Mouse (Mus musculus) adrenal gland, postnatal 25 days (tissue): ENCODE measurements around the gene Ifitm7. TPM values are rescaled to one million over a fixed set of nuclear protein-coding genes. Genes with fewer than 3 reads are reported as not detected.
A peak's percentile ranks its signal among the peaks of the same experiment; 100 is the strongest.
"Not testable (repeated sequence)": the region's sequence is repeated elsewhere in the genome, so short reads cannot be mapped to it uniquely, and the experiment has no call there.

Experiments
- DNase-seq: peaks from one replicate; pipeline ENCODE4 v3.0.0; 2021; ENCODE audit warnings: mixed read lengths
- long read RNA-seq: library from polyadenylated mRNA; stranded (forward); transcript quantifications from one replicate; pipeline ENCODE4 v2.0.0, GENCODE M21; 2021
- total RNA-seq: library from RNA; stranded (reverse); gene quantifications from 2 replicates; pipeline ENCODE4 v1.2.3, GENCODE M21; 2021

Ifitm7 gene
- total RNA-seq: 0.94 TPM in 1 of 2 replicates, not detected in the other
- long read RNA-seq: 0 reads

DNA sequence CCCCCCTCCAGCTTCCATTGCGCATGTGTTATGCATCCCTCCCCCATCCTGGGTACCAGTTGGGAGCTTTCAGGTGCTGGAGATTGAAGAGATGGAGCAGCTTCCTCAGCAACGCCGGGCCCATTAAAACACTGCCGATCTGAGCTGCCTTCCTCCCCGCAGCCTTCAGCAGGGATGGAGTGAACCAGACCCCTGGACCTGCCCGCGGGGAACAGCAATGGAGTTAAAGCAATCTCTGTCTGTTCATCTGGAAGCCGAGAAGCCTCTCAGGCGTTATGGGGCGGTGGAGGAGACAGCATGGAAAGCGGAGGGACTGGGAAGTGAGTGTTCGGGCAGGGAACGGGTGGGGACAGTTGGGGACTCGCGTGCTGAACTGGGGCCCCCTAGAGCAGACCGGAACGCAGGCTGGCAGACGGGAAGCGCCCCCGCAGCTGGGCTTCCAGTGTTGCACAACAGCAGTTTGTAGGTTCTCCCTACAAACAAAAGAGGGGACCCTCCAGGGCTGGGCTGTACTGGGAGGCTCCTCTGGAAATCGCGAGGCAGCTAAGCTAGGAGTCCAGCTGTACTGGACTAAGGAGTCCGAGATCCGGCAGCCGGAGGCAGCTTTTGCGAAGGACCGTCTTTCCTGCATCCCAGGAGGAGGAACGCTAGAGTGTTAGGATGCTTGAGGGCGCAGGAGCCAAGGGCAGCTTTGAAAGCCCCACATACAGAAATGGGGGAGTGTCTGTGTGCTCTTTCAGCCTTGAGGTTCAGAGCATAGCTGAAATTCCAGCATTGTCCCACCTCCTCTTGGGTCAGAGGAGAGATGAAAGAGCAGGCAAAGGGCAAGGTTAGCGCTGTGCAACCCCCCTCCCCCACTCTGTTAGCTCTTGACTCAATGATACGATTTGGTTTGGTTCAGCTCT is at the start of gene Ifitm7, which contains the start of gene 2900011O08Rik:
Ifitm7 (minus strand) TSS at position 315 of the 905 bp plus-strand sequence.
2900011O08Rik (plus strand) TSS at position 31 of the 905 bp plus-strand sequence.
- DNase-seq: peak; percentile 2

DNA sequence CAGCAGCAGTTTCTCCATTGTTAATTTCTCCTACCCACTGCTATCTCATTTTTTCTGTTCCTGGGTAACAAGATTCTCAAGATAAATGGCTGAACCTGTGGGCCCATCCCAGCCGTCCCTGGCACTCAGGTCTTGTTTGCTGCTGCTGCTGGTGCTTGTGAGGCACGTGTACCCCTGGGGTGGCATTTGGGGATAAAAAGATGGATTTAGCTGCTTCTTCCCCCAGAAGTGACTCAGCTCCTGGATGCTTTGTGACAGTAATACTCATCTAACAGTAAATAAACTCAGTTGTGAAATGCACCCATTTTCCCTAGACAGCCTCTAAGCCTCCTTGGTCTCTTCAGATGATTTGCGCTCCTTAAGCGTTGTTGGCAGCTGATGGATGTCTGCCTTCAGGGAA is 46.4 kb upstream of the Ifitm7 start:
- no peak for DNase-seq

DNA sequence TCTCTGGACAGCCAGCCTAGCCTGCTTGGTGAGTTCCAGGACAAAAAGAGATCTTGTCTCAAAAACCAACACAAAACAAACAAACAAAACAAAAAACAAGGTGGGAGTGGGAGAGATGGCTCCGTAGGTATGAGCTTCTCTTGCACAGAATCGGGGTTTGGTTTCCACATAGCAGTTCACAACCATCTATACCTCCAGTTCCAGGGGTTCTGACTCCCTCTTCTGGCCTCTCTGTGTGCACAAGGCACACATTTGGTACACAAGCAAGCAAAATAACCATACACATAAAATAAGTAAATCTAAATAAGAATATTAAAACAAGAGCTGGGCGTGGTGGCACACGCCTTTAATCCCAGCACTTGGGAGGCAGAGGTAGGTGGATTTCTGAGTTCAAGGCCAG is 44.0 kb upstream of the Ifitm7 start:
- DNase-seq: no peak

DNA sequence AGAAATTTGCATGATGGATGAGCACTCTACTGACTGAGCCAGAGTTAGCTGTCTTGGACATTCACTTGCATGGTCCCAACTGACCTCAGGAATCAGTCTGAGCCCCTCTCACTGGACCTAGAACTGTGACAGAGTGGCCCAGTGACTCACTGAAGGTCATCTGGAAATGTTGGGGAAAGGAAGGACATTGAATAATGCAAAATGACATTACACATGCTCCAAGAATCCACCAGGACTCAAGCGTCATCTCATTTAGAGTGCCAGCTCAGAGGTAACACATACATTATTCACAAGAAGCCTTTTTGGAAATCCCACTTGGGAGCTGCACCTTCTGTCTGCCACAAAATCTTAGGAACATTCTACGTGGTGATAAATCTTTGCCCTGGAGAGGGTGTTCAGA is 43.2 kb upstream of the Ifitm7 start:
- DNase-seq: peak; percentile 12

DNA sequence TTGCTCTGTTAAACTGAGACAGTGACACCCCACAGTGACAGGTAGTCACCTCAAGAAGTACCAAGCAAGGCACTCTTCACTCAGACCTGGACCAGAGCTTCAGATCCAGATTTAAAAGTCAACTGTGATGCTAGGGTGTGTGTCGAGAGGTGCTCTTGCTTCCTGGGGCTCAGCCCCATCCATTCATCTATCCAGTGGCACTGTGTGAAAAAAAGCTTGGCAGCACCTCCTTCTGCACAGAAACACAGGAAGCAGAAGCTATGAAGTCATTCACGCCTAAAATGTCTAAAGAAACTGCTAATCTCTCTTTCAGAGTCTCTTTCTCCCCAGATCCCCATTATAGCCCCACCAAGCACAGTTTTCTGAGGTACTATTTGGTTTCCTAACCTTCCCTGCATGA is 42.4 kb upstream of the Ifitm7 start:
- DNase-seq: no peak

DNA sequence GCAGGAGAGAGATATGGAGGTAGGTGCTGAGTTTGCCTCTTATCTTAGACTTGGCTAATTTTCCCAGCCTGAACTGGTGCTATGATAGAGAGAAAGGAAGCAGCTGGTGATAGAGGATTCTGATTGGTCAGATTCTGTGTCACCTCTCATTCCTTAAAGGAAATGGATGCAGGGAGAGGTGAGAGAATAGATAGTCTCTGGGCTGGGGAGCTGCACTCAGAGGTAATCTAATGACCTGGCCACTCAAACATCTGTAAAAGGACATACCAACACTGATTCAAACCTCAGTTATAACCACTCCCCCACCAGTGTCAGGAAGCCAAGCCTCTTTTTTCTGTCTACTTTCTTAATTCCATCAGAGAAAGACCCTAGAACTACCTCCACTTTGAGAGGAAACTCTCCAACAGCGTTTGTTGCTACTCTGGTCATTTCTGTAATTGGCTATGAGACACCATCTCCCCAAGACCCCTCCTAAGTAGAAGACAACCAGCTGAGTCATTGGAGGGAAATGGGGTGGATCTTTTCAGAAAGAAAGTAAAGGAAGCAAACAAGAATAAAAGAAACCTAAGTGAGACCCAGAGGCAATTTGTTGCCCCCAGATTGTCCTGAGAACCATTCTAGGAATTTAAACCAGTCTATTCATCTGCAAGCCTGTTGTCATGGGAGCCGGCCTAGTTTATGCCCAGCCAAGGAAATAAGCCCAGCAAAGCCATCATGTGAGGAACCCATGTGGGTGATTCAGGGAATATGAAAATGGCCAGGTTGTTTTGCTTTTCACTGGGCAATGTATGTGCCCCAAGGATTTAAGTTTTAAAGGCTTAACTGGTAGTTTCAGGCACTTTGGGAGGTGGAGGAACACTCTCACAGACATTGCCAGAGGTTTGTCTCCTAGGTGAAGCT is 38.7 kb upstream of the Ifitm7 start:
- no peak for DNase-seq

DNA sequence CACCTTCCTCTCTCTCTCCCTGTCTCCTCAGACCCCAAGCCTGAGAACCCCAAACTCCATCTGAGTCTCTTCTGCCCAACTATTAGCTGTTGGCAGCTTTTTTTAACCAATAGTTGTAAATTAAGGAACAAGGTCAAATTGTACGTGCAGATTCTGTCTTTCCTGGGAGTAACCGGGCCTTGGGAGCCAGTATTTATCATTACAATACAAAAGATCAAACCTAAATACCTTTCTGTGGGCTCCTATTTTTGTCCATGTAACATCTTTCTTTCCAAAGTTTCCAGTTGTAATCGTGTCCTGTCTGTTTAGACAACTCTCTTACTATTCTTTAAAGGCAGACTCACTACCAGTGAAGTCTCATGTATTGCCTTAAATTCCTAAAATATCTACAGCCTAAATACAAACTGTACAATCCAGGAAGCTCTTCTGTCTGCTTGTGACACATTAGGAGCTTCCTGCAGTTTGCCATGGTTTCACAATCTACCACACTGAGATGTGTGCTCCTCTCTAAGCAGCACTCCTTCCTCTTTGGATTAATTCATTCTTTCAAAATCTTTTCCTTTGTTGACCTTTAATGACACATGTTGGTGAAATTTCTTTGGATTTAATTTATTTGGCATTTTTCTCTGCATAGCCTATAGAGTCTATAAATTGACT is 34.6 kb upstream of the Ifitm7 start:
- DNase-seq: no peak

DNA sequence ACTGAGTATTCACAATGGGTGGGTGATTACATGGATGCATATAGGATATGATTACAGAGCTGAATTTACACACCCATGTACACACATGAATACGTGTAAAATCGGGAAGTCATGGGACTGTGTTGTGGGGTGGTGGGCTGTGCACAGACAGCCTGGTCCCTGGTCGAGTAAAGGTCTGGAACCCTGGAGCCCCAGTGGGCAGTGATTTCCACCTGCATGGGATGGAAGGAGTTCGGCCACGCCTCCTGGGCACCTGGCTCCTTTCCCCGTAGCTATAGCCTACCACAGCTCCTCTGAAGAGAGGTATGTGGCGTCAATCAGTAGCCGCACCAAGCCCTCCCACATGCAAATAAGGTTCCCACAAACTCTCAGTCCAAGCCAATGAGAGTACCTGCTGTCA is 30.6 kb upstream of the Ifitm7 start:
- DNase-seq: no peak

DNA sequence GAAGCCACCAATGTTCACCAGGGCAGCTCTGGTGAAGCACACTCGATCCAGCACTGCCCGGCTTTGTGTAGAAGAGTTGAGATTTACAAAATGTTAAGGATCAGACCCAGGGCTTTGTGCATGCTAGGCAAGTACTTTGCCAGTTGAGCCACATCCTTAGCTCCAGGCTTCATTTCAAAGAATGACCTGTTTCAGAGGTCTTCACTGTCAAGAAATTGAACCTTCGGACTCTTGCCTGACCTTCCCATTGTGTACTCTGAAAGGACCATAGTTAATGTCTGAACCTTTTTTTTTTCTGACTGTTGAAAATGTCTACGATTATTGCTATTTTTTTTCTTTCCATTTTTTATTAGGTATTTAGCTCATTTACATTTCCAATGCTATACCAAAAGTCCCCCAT is 23.3 kb upstream of the Ifitm7 start:
- DNase-seq: no peak

DNA sequence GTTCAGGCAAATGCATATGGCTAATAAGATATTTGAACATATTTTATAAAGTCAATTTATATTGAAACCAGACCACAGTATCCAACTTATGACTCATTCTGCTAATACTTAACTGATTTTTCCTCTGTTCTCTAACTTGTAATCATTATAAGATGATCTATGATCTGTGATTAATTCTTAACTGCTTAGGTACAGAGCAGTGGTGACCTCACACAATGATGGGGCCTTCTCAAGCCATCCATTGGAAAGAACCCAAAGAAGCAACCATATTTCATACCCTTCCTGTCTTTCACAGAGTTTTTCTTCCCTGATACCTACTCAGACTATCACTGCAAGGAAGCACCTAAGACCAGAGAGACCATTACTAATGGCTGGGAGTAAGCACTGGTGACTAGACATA is 22.0 kb upstream of the Ifitm7 start:
- DNase-seq: no peak

DNA sequence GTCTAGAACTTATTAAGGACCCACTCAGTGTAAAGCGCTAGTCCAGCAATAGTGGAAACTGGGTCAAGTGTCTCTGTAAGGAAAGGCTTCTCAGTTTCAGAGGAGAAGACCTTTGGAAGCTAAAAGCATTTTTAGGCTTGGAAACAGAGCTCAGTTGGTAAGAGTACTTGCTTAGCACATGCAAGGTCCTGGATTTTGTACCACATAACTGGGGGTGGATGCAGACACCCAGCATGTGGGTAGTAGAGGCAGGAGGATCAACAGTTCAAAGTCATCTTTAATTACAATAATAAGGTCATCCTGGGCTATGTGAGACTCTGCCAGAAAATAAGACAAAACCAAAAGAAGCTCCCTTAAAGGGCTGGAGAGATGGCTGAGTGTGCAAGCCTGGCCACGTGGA is 21.4 kb upstream of the Ifitm7 start:
- DNase-seq: no peak

DNA sequence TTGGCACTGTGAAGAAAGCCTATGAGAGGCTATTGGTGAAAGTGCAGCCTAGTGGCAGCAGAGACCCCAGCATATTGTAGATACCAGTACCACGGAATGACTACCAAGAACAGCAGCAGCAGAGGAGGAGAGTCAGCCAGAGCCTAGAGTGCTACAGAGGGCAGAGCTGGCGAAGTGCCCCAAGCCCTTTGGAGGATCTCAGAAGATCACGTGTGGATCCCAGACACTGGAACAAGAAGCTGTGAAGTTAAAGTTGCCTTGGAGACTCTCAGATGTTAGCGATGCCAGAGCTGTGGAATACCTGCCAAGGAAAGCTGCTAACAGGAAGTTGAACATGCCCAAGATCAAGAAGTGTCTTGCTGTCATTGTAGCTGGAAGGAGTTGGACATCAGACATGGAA is 18.6 kb upstream of the Ifitm7 start:
- no peak for DNase-seq

DNA sequence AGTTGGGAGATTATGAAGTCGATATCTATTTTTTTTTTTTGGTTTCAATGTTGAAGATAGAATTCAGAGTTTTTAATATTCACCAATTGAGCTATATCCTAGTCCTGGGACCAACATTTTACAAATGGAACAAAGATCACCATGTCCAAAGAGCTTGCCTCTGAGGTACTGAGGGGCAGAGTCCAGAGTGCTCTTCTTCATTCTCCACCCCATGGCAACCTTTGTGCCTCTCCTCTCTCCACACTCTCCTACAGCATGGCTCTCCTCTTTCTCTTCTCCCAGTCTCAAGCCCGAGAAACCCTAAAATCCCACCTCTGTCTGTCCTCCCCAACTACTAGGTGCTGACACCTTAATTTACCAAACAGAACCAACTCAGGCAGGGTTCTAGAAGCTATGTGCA is 18.0 kb upstream of the Ifitm7 start:
- no peak for DNase-seq

DNA sequence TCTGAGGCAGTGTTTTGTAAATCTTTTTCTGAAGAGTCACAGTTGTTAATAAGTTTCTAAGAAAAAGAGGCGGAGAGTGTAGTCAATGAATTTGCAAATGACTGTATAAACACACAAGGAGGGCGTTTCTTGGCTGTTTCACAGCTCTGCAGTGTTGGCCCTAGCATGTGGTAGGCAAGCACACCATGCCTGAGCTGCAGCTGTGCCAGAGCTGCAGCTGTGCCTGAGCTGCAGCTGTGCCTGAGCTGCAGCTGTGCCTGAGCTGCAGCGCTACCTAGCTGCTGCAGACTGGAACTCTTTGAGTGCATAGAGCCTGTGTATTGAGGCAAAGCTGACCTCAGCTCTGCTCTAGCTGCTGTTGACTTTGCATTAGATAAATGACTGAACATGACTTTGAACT is 17.5 kb upstream of the Ifitm7 start:
- DNase-seq: no peak

DNA sequence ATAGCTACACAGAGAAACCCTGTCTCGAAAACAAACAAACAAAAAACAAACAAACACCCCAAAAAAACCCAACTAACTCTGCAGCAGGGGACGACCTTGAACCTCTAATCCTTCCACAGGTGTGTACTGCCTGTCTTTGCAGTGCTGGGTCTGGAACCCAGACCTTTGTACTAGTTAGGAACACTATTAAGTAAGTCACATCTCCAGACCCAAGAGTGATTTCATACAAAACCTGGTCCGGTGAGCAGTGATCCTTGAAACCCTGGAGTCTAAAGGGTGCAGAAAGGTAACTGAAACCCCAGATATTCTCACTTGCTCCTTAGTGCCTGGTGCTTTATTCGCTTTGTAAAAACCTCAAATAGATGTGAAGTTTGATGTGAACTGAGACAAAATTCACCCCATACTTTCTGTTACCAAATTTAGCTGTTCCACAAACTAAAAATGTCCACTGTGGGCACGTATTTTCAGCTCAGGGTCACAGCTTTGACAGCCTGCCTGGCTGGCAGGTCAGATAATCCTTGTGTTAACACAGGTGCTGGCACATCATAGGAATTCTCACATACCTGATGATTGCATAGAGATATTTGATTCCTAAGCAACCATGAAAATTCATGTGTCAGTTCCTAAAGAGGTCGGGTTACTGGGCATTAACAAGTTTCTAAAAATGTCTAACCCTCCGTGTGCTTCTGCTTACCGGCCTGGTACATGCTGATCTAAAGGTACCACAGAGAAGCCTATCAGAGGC is 16.9 kb upstream of the Ifitm7 start:
- DNase-seq: no peak

DNA sequence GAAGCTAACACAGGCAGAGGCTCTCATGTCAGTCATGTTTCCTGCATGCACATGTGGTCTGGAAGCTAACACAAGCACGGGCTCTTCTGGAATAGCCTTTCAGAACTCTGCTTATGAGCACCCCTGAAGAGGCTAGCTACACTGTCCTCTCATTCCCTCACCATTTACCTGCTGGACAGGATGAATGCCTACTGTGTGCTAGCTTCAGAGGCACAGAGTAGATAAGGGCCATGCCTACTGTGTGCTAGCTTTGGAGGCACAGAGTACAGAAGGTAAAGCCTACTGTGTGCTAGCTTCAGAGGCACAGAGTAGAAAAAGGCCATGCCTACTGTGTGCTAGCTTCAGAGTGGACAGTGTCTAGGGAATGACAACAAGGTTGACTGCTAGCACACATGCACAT is 7.8 kb upstream of the Ifitm7 start:
- no peak for DNase-seq

DNA sequence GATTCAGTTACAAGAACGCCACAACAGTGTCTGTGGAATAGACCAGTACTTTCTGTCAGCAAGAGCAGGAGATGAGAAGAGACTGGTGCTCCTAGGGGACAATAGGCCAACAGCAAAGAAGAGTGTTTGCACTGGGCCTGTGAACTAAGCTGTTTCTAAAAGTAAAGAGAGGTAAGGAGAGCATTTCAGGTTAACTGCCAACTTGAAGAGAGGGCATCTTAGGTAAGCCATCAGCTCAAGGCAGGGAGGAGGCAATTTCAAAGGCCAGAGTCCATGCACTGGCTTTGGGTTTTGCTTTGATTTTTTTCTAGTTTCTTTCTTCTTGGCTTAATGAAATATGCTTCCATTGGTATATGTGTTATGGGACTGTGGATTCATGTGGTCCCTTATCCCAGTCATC is 7.4 kb upstream of the Ifitm7 start:
- no peak for DNase-seq

DNA sequence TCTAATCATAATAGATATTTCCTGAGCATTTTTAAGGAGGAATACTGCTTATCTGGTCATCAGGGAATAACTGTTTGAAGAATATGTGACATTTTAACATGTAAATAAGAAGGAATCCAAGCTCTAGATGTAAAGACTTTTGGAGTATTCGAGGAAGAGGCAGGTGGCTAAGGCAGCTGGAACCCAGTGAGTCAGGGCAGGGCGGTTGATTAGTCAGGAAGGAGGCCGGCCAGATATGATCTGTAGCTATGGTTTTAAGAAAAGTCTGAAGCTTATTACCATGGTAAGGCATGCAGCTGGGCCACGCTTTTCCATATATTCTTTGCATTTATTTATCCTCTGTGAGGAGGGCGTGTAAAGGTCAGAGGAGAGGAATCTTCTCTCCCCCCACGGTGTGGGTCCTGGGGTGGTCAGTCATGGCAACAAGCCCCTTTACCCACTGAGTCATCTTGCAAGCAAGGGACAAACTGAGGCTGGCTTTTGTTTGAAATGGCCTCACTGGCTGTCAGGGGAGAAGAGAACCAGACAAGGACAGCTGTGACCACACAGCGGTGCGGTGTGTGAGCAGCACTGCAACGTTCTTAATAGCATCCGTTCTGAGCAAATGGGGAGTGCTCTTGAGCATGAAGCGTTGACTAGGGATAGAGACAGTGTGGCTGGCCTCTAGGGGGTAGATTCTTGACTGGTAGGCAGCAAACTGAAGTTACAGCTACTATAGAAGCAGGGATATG is 6.0 kb upstream of the Ifitm7 start:
- DNase-seq: no peak

DNA sequence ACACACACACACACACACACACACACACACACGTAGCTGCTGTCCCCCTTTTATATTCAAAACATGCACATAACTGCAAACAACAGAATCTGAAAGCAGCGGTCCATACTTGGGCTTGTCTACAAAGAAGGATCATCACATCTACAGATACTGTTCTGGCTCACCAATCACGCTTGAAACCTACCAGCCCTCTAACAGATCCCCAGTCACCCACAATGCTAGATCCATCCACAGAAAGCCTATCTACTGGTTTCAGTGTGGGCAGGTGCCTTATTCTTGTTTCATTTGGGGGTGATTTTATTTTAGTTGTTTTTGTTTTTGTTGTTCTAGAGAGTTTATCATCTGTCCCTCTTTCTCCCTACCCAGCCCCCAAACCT is 503 bp downstream of the Ifitm7 start:
- no peak for DNase-seq

DNA sequence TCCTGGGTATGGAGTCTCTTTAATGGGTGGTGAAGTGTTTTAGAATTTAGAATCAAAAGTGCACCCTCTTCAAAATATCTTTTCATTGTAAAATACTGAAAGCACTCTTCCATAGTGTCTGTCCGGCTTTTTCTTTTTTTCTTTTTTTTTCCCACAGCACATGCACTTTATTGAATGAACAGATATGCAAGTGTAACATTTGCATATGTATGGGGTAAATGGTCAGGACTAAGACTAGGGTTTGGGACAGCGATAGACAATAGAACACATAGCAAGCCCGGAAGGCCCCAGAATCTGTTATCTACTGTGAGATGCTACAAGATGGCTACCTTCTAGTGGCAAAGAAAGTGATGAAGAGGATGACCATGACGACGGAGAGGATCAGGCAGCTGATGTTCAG is 3.5 kb downstream of the Ifitm7 start:
- DNase-seq: no peak

DNA sequence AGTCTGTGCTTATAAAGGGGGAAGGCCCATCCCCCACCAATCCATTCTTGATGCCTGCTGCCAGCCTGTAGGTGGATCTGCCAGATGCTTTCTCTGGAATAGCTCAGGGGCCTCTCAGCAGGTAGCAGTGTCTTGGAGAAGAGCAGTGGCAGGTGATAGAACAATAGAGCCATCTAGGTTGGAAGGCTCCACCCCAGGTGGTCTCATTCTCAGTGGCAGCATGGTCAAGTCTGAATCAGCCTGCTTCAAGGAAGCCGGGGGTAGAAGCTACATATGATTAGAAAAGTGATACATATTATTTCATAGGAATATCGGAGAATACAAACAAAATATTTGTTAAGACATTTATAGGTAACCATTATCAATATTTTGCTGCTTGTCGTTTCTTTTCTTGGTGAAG is 5.0 kb downstream of the Ifitm7 start:
- not testable (repeated sequence) for DNase-seq
